Mouse (Mus musculus): Measurements from ENCODE around the gene Tufm.

GRCm38 (mm10) chr7:126440134-126440533, 47.0 kb upstream of the Tufm start:
- TF ChIP-seq CTCF (IDR thresholded peaks at IDR 0.05; ENCODE audit: borderline replicate concordance, insufficient read depth, low read length) (no peak), POLR2A (IDR thresholded peaks at IDR 0.05; ENCODE audit: low read depth, low read length) (no peak)
